Mouse (Mus musculus): ENCODE measurements at regions not wholly inside any gene's neighbourhood (a gene's known extent, or its start where the extent isn't known, plus 50 kb on each side); places are given as distances from the start of the nearest gene placed in this dataset.

DNA sequence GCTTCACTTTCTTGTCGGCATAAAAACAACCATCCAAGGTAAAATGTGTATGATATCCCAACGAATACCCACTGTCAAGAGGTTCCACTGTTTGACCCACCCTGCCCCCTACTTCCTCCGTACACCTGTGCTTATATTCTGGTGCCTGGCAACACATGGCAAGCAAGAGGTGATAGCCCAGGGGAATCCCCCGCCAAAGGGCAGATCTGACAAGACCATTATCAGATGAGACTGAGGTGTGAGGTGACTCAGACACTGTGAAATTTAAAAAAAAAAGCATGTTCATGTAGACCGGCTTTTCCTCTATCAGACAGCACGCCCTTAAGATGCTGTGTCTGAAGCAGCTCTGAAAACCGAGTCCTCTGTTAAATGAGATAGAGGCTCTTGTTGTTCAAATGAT lies 89.4 kb upstream of the Bach2 start:
- DNase-seq (ENCODE audit: low read depth), result no peak

DNA sequence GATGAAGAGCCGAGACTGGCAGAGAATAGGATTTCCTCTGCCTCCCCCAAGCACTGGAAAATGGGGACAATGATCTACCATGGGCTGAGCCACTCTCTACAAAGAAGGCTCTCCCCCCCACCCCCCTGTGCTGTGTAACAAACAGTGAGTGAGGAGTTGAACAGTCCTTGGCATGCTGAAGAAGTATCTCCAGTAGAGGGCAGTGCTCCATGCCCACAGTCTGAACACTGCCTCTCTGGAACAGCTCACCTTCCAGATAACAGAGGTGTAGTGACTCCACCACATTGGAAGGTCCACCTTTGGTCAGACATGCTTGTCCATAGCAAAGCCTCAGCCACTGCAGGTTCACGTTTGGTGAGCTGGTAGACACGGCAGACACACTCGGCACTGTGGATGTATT lies 85.2 kb upstream of the Bach2 start:
- no peak for DNase-seq (ENCODE audit: low read depth)

DNA sequence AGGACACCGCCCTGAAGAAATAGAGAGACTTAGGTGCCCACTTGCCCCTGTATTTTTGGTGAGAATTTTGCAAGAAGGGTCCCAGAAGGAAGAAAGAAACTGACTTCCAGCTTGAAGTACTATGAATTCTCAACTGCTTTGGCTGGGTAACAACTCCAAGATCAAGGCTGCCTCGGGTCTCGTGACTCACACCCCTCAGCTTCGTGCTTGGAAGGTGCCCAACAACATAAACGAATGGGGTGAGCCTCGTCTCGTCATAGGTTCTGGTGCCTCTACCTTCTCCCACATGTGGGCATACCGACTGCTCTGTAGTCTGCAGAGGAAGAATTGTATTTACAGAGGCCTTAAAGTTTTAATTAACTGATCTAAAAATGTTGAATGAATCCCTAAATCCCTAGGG lies 81.6 kb upstream of the Bach2 start:
- DNase-seq (ENCODE audit: low read depth), result no peak

DNA sequence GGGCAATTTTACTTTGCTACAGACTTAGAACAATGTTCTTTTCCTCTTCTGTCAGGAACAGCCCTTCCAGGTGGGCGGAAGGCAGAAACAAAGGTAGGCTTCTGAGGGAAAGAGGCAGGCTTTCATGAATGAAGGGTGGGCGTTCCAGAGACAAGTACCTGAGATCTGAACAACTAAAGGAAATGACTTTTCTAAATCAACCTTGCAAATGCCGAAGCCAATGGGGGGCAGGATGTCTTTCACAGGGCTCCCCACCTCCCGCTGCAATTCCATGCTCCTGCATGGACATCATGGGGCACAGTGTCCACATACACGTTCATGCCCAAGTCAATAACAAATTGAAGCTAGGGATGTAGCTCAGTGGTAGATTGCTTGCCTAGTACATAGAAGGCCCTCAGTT lies 80.2 kb upstream of the Bach2 start:
- DNase-seq (ENCODE audit: low read depth), result no peak

DNA sequence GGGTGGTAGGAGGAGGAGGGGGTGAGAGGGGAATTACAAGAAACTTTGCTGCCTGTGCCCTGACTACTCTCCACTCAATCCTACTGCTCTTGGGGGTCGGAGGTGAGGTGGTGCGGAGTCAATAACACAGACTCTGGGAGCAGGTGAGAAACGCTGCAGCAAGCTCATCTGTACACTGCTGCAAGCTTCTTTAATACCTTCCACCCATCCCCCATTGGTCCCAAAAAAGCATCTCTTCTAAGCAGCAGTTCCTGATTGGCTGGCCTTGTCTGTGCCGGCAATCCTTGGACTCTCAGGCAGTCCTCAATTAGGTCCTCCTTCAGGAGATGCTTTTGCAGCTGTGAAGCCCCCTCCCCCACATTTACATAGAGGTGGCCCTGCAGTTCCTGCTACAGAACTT lies 79.7 kb upstream of the Bach2 start:
- no peak for DNase-seq (ENCODE audit: low read depth)

DNA sequence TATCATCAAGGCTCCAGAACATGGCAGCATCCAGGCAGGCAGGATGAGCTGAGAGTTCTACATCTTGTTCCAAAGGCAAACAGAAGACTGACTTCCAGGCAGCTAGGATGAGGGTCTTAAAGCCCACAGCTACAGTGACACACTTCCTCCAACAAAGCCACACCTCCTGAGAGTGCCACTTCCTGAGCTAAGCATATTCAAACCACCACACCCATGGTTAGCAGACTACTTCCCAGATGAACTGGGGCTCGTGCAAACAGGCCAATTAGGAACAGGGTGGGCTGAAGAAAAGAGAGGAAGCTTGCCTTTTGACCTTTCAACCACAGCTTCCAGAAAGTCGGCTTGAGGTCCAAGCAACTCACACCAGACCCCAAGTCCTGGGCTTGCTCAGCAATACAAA lies 77.8 kb upstream of the Bach2 start:
- no peak for DNase-seq (ENCODE audit: low read depth)

DNA sequence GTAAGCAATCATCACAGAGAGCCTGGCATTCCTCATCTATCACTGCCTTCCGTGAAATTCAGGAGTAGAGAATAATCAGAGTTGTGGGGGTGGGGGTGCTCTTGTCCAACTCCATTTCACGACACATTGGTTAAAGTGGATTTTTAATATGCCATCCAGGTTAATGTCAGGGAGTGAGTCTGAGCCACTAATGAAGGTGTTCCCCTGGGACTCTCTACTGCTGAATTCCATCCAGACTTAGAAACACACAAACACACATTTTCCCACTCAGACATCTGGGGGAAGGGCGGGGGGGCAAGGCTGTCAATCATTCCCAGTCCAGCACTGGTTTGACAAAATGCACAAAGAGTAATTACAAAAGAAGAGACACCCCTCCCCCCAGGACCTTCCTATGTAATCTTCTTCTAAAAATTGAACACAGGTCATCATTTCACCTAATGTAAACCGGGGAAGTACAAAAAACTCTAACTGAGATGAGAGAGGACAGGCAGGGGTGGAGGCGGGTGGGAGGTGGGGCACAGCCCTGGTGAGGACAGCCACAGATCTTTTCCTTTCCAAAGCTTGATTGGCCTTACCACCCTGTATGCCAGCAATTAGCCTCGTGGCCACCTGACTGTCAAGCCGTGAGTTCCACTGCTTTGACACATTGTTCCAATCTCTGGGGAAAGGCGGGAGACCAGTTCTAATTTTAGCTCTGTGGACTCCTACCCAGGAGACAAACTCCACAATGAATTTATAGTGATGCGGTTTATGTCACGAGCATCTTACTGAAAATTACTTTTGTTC lies 76.5 kb upstream of the Bach2 start:
- no peak for DNase-seq (ENCODE audit: low read depth)

DNA sequence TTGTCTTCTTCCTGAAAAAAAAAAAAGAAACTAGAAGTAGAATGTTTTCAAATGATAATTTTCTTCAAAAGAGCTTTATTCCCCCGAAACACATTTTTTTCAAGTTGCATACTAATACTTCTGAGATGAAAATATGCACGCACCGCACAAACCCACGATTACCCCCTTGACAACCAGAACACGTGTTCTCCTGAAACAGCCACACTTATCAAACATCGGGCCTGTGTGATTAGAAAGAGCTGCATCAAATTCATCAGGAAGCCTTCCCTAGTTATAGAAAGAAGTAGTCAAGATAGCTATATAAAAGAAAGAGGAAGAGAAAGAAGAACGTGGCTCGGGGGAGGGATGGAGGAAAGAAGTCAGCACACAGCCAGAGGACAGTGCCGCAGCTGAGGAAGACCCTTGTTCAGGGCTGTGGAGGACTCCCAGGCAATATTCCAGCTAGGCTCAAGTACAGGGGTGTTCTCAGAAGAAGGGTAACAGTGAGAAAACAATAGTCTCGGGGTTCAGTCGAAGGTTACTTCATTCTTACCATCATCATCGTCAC lies 75.8 kb upstream of the Bach2 start:
- DNase-seq (ENCODE audit: low read depth), result no peak

DNA sequence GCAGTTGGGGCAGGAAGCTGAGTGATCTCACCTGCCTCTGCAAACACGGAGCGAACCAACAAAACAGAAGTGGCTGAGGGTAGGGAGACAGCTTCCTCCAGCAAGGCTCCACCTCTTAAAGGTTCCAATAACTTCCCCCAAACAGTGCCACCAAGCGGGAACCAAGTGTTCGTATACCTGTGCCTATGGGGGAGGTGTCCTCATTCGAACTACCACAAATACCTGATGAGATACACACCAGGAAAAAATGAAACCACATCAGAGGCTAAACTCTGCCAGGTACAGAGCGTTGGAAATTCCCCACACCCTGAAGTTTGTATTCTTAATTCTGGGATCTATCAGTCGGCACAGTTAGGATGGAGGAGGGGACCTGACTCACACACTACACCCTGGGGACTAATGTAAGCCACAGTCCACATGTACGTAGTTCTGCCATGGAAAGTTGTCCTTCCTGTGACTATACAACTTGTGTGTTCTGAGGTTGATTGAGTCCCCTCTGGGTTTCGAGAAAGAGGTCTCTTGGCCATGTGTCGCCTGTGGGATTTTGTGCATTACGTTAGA lies 74.4 kb upstream of the Bach2 start:
- DNase-seq (ENCODE audit: low read depth), result no peak

DNA sequence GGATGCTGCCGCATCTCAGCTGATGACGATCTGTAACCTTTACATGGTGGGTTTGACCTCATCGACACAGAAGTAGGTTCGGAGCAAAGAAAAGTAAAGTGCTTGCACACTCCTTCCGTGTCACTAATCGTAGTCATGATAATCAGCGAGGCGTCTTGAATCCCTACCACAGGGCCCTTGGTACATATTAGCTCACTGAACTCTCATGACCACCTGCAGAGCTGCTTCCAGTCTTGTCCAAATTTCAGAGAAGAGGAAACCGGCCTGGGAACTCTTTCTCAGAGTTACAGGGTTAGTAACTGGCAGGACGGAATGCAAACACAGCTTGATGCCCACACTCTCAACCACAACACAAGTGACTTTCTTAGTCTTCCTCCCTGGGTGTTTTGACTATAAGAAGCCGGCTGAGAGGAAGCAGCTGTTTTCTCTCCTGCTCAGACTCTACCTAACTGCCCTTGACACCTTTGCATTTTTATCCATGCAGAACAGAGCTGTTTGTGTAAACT lies 73.8 kb upstream of the Bach2 start:
- no peak for DNase-seq (ENCODE audit: low read depth)

DNA sequence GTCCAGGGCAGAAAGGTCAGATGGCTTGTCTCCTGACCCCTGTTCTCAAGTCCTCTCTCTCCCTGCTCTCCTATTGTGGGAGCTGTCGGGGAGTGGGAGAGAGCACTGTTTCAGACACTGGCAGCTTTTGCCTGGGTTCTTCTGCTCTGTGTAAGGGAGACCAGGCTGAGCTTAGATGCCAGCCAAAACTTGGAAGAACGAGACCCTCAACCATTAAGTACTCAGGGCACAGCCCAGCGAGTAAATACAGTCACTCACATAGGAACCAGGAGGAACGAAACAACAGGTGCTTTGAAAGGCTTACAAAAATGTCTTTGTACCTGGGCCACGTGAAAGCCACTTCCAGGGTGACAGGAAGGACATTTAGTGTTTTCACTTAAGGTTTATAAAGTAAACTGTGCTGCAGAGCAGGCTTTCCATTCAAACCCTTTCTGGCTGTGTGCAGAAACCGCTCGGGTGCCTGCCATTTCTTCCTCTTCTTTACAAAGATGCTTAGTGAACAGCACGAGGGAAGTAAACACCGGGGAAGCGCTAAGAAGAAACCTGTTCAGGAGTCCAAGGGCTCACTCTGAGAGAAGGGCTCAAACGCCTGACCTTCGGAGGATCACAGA lies 72.6 kb upstream of the Bach2 start:
- DNase-seq (ENCODE audit: low read depth), result no peak

DNA sequence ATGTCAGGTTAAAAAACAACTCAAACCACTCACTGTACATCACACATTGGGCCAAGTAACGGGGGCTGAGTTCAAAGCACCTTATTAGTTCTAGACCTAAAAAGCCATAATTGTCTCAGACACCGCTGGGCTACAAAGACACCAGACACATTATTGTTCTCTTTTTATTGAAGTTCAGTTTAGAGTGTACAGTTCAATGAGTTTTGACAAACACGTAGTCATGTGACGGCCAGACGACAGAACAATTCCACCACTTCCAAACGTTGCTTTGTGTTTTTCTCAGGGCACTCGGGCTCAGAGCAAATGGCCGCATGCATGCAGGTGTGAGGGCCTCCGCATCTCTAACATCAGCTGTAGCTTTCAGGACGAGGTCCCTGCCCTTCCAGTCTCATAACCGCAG lies 71.5 kb upstream of the Bach2 start:
- no peak for DNase-seq (ENCODE audit: low read depth)

DNA sequence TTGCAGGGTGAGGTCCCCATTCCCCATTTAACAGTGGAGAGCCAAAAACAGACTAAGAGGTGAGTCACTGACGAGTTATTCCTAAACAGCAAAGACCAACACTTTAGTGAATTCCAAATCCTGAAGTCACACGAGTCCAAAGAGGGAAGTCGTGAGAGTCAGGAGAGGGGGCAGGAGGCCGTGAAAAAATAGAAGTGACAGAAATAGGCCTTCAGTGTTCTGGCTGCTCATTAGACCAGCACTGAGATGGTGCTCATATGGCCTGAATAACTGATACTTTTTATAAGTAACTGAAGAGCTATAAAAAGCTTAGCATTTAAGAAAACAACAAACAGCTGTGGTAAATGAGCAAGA lies 68.5 kb upstream of the Bach2 start:
- no peak for DNase-seq (ENCODE audit: low read depth)

DNA sequence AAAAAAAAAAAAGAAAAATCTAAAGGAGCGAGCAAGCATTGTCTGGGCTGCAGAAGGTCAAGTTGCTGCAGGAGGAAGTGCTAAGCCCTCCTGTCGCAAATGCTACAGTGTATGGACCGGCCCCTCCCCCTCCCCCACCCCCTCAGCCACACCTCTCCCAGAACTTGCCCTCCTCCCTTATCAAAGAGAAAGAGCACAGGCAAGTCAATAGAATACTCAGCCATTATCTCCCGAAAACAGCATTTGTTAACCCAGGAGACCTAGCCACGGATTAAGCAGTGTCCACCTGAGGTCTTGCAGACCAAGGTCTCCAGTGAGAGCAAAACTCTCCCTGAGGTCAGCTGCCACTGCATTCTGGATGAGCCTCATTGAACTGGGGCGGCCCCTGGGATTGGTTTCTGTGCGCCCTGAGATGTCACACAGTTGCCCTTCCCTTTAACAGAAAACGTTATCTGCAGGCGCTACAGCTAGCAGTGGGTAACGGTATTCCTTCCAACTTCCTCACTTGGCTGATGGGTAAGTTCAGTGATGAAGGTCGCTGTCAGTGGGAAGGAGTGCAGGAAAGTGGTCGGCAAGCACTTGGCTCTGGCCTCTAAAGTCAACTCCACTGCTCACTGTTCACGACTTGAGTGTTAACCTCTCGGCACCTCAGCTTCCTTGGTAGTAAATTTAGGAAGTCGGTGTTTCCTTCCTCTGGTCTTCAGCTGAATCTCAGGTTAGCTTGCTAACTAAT lies 68.0 kb upstream of the Bach2 start:
- DNase-seq (ENCODE audit: low read depth), result no peak

DNA sequence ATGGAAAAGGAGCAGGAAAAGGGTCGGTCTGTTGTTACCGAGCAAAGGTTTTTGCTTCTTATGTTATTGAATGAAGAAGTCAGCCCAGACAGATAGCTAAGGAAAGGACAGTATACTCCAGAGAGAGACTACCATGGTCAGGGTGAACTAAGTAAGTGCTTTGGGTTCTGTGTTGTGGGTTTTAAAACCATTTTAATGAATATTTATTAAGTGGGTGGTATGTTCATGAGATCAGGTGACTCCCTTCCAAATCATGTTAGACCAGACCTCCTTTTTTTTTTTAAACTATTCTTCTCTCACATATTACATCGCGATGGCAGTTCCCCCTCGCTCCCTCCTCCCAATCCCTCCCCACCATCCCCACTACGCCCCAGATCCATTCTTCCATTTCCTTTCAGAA lies 67.3 kb upstream of the Bach2 start:
- DNase-seq (ENCODE audit: low read depth), result no peak

DNA sequence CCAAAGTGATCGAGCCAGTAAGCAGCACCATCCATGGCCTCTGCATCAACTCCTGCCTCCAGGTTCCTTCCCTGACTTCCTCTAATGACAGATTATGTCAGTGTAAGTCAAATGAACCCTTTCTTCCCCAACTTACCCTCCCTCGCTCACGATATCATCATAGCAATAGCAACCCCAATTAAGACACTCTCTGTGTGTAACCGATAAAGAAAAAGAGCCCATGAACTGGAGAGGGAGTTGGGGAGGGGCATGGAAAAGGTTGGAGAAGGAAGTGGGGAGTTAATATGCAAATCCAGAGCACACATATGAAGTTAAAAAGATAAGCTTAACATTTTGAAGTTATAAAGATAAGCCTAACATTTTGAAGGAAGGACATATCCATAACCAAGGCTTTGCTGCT lies 65.6 kb upstream of the Bach2 start:
- DNase-seq (ENCODE audit: low read depth), result no peak

DNA sequence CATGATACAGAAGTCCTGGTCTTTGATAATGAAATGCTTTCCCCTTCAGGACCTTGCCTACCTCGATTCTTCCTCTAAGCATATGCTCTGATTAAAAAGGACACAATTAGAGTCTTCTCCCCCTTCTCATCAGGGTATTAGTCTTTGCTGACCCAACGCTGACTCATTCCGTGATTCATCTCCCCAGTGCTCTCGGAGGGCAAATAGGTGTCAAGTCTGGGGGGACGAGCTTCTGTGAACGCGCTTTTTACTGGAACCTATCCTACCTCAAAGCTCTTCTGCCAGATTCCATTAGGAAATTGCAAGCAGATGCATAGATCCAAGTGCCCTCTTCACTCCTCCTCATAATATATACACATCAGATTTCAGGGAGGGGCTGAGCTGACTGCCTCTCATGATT lies 63.8 kb upstream of the Bach2 start:
- DNase-seq (ENCODE audit: low read depth), result no peak

DNA sequence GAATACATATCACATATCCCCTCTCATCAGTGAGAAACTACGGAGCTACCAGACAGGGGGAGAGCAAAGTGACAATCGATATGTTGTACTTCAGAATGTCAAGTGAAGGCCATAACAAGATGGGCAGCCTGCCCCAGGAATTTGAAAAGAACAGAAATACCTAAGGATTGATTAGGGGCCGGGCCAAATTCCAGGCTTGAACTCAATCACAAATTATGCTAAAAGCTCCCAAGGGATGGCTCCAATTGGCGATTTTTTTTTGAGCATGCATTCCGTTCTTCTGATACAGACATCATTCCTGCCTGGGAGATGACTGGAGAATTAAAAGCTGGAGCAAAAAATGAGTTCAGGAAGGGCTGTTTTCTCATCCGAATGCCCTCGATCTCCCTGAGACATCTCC lies 63.4 kb upstream of the Bach2 start:
- DNase-seq (ENCODE audit: low read depth), result no peak

DNA sequence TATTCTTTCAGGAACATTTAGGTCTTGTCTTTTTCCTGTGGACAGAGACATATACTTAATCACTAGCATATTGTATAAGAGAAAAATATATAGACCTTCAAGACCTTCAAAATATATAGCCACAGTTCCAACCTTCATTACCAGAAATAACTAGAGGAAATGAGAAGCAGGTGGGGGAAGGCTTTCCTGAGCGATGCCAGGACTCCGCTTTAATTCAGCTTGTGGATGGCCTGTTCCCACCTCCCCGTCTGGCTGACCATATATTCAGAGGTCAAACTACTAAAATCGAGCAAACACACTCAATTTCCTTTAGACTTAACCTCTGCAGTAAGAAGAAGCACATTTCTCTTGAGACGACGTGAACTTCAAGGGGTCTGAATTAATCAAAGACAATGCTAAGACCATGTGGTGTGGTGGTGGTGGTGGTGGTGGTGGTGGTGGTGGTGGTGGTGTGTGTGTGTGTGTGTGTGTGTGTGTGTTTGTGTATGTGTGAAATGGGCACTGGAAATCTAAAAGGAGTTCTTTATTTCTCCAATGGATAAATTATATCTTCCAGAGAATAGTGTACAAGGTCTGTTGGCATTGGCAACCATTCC lies 62.7 kb upstream of the Bach2 start:
- DNase-seq (ENCODE audit: low read depth), result no peak

DNA sequence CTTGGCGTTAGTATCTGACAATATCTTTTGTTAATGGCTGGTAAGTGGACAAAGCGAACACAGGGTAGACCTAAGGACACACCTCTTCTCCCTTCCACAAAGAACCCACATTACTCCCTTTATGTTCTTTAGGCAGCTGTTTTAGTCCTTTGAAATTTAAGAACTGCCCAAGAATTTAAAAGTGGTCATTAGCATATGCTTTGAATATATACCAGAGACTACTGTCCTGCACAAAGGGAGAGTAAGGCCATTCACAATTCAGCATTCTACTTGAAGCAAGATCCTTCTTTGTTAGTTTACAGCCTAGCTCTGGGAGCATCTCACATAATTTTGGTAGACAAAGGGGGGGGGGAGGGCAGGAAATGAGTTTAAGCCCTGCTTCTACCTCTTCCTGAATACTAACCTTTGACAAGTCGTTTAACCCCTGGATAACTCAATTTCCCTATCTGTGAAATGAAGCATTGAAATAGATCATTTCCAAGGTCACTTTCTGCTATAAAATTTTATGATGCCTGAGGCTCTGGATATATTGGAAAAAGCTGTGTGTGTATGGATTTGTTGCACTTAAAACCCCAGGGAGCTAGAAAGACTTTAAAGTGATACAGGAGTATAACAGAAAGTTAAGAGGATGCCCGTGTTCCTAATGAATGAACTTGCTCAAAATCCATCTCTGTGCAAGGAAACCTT lies 62.0 kb upstream of the Bach2 start:
- DNase-seq (ENCODE audit: low read depth), result no peak

DNA sequence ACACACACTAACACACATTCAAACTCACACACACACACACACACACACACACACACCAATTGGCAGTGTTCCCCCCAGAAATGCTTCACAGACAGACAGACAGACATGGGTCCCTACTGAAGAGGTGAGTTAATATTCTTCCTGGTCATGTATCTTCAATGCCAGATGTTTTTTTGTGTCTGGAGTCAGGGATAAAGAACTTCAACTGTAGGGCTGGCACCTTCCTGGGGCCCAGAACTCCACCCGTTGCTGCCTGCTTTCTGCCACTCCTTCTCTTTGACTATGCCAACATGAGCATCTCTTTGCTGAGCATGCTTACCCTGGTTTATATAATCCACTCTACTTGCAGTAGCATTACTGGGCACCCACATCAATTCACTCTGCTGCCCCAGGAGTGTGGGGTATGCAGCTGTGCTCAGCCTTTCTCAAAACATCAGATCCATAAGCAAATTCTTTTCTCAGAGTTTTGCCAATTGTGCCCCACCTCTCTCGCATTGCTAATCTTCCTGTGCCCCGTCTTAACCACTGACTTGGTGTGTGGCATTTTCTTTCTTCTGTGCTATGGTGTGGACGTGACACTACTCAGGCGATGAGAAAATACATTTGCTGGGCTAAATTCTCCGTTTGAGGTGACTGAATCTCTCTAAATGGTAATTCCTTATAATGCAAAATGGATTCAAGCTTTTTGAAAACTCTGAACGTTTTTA lies 60.5 kb upstream of the Bach2 start:
- DNase-seq (ENCODE audit: low read depth), result no peak
